15 mouse cellular contexts compared by ENCODE assay signal in the genomic region with DNA sequence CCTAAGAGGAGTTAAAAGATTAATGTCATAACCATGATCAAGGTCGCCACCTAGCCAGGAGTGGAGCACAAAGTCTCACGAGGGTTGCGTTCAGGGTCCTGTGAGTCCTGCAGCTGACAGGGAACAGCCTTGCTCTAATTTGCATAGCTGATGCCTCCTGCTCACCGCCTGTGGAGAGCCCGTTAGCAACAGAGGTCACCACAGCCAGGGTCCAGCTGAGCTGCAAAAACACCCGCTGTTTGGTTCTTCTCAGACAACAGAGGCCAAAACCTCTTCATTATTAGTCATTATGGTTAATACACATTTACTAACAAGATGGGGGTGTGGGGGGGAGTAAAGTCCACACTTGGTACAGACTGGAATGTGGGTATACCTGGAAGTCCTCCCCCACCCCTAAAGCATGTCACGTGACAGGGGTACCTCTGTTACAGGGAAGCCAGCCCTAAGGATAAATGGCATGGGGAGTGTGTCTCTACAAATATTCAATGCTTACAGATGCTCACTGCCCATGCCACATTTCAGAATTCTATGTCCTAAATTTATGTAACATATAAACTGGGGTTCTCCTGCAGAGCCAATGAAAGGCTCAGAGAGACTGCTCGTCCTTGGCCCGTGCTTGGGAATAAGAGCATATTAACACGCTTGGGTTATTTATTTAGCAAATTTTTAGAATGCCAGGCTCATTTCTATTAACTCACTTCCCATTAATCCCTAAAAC.
DNase-seq lines count a peak whose midpoint lies in the region; ATAC-seq and TF ChIP-seq lines count a peak whose summit lies in the region.
"Had no signal": no experiment of that assay in that cellular context is flagged by ENCODE, and none has a peak within 500 bp of the region (broad histone marks: within the 10 kb centered on the region; RNA-seq: fewer than 3 reads in every experiment).

No protein-coding gene starts in this region.

- H3K4me3 ChIP-seq in hindbrain, embryonic 12.5 days: no peak overlapping the region
- no peak overlapping the region for H3K4me3 ChIP-seq in midbrain, embryonic 15.5 days
- no peak overlapping the region for H3K4me3 ChIP-seq in forebrain, embryonic 16.5 days (replicated peaks; ENCODE audit: low read length)
- H3K4me3 ChIP-seq: embryonic facial prominence, embryonic 12.5 days; lung, embryonic 15.5 days had no signal

- no peak overlapping the region for H3K4me2 ChIP-seq in hindbrain, embryonic 12.5 days (replicated peaks)
- H3K4me2 ChIP-seq in midbrain, embryonic 15.5 days: no peak overlapping the region
- H3K4me2 ChIP-seq in forebrain, embryonic 16.5 days (ENCODE audit: low read length): no peak overlapping the region
- H3K4me2 ChIP-seq: embryonic facial prominence, embryonic 12.5 days; lung, embryonic 15.5 days had no signal

- no peak for TF ChIP-seq POLR2A in brain, embryonic 14.5 days (IDR thresholded peaks at IDR 0.05; ENCODE audit: borderline replicate concordance, extremely low read depth, insufficient read depth, insufficient read length, poor library complexity, severe bottlenecking)

- TF ChIP-seq CTCF in brain, embryonic 14.5 days (IDR thresholded peaks at IDR 0.05; ENCODE audit: borderline replicate concordance, extremely low read depth, insufficient read depth, insufficient read length): no peak

- intact Hi-C loops in left cerebral cortex, postnatal 4 days (cut with DNase I): no loop called here

- H3K9ac ChIP-seq in hindbrain, embryonic 12.5 days: no peak overlapping the region
- no peak overlapping the region for H3K9ac ChIP-seq in midbrain, embryonic 15.5 days
- H3K9ac ChIP-seq in forebrain, embryonic 16.5 days (replicated peaks; ENCODE audit: low read depth, low read length): no peak overlapping the region
- H3K9ac ChIP-seq: embryonic facial prominence, embryonic 12.5 days; lung, embryonic 15.5 days had no signal

- peak; percentile 39 for DNase-seq in left cerebral cortex, postnatal 4 days
- DNase-seq in left cerebral cortex, adult 18-20 months (ENCODE audit: low spot score in 2 of 2): no peak
- peak; percentile 28 for DNase-seq in brain, embryonic 14.5 days (ENCODE audit: low read depth)
- DNase-seq in frontal cortex, adult 2 months (ENCODE audit: extremely low spot score in 1 of 2, low spot score in 1 of 2): no peak
- DNase-seq: adrenal gland, postnatal 25 days; gastrocnemius, postnatal 14 days; heart, postnatal 36 days; thymus, postnatal 36 days had no signal

- no peaks in the 10 kb centered on the region for H3K36me3 ChIP-seq in hindbrain, embryonic 12.5 days
- no peaks in the 10 kb centered on the region for H3K36me3 ChIP-seq in midbrain, embryonic 15.5 days (replicated peaks)
- H3K36me3 ChIP-seq in forebrain, embryonic 16.5 days (ENCODE audit: control insufficient read depth, insufficient read depth): no peaks in the 10 kb centered on the region
- H3K36me3 ChIP-seq: embryonic facial prominence, embryonic 12.5 days; G1E; lung, embryonic 15.5 days had no signal

- 10% methylated on average over 10 of the region's 10 CpGs for WGBS in hindbrain, embryonic 12.5 days
- WGBS in midbrain, embryonic 15.5 days: 17% methylated on average over 10 of the region's 10 CpGs
- WGBS in forebrain, embryonic 16.5 days: 19% methylated on average over 10 of the region's 10 CpGs

- no peaks in the 10 kb centered on the region for H3K27me3 ChIP-seq in hindbrain, embryonic 12.5 days
- no peaks in the 10 kb centered on the region for H3K27me3 ChIP-seq in midbrain, embryonic 15.5 days (replicated peaks)
- no peaks in the 10 kb centered on the region for H3K27me3 ChIP-seq in forebrain, embryonic 16.5 days (replicated peaks; ENCODE audit: control insufficient read depth, insufficient read depth, low read length)
- H3K27me3 ChIP-seq: embryonic facial prominence, embryonic 12.5 days; lung, embryonic 15.5 days had no signal

- H3K4me1 ChIP-seq in hindbrain, embryonic 12.5 days: peaks cover 7% of the 10 kb centered on the region
- H3K4me1 ChIP-seq in midbrain, embryonic 15.5 days: peaks cover 13% of the 10 kb centered on the region
- H3K4me1 ChIP-seq in forebrain, embryonic 16.5 days (replicated peaks; ENCODE audit: control insufficient read depth, insufficient read depth, low read length): no peaks in the 10 kb centered on the region; the same call in 1 of the 2 replicates
- H3K4me1 ChIP-seq: embryonic facial prominence, embryonic 12.5 days; lung, embryonic 15.5 days had no signal

- H3K27ac ChIP-seq in hindbrain, embryonic 12.5 days: no peak overlapping the region
- no peak overlapping the region for H3K27ac ChIP-seq in midbrain, embryonic 15.5 days
- no peak overlapping the region for H3K27ac ChIP-seq in forebrain, embryonic 16.5 days (ENCODE audit: low read length)
- H3K27ac ChIP-seq: embryonic facial prominence, embryonic 12.5 days; lung, embryonic 15.5 days had no signal

- H3K9me3 ChIP-seq in hindbrain, embryonic 12.5 days (replicated peaks): no peaks in the 10 kb centered on the region
- no peaks in the 10 kb centered on the region for H3K9me3 ChIP-seq in midbrain, embryonic 15.5 days
- H3K9me3 ChIP-seq in forebrain, embryonic 16.5 days (ENCODE audit: control insufficient read depth, low read length): no peaks in the 10 kb centered on the region
- H3K9me3 ChIP-seq: embryonic facial prominence, embryonic 12.5 days; lung, embryonic 15.5 days had no signal

- ATAC-seq in hindbrain, embryonic 12.5 days (ENCODE audit: low FRiP score): peak; percentile 57; the same call in 1 of the 2 replicates
- ATAC-seq in midbrain, embryonic 15.5 days (replicated peaks): 0 out of 2 replicates have a peak, but pooled peaks have one; percentile 38
- no peak for ATAC-seq in forebrain, embryonic 16.5 days
- ATAC-seq in erythroblast, adult 5-6 weeks (replicated peaks; ENCODE audit: low FRiP score, poor library complexity, severe bottlenecking): no peak

Comparison
In these comparisons a context has a peak if more than half of its experiments do, and no peak if none do; other contexts are left out.
1. DNase-seq: peak in left cerebral cortex, postnatal 4 days (single experiment) and brain, embryonic 14.5 days (single experiment); none in left cerebral cortex, adult 18-20 months (0 of 2) and frontal cortex, adult 2 months (0 of 2).
2. ATAC-seq: peak in hindbrain, embryonic 12.5 days (single experiment) and midbrain, embryonic 15.5 days (single experiment); none in forebrain, embryonic 16.5 days (single experiment) and erythroblast, adult 5-6 weeks (single experiment).